Mouse (Mus musculus) fat pad, adult 2 months (tissue): ENCODE data around the gene Ampd1.
"Not testable (repeated sequence)": the region's sequence is repeated elsewhere in the genome, so short reads cannot be mapped to it uniquely, and the experiment has no call there.

Experiments used
- DNase-seq: peaks from one replicate; pipeline ENCODE4 v3.0.0-alpha.2; 2011; ENCODE audit warnings: low read depth, low spot score; ENCODE audit errors: extremely low read depth

The Ampd1 gene

GRCm38 (mm10) chr3:103102454-103103390 lies 28.9 kb downstream of the Ampd1 start, which contains the start of gene Dennd2c:
TSS of gene Dennd2c (plus strand) at chr3:103102604.
- no peak for DNase-seq

- no peak for DNase-seq
These were observed 33.9 kb downstream of the Ampd1 start for GRCm38 (mm10) chr3:103107565-103108240.

- DNase-seq, result no peak
These were observed 38.4 kb downstream of the Ampd1 start for GRCm38 (mm10) chr3:103112216-103112615.

GRCm38 (mm10) chr3:103123636-103124035 lies 49.8 kb downstream of the Ampd1 start:
- peak; percentile 88 for DNase-seq

- DNase-seq, result no peak
These were observed 52.3 kb downstream of the Ampd1 start for GRCm38 (mm10) chr3:103126138-103126537.

- DNase-seq, result no peak
These were observed 53.4 kb downstream of the Ampd1 start for GRCm38 (mm10) chr3:103127177-103127576.

- DNase-seq, result no peak
These were observed 53.9 kb downstream of the Ampd1 start for GRCm38 (mm10) chr3:103127721-103128120.

GRCm38 (mm10) chr3:103128251-103128650 lies 54.4 kb downstream of the Ampd1 start:
- DNase-seq, result no peak

- no peak for DNase-seq
These were observed 55.7 kb downstream of the Ampd1 start for GRCm38 (mm10) chr3:103129367-103130159.

- DNase-seq, result no peak
These were observed 56.5 kb downstream of the Ampd1 start for GRCm38 (mm10) chr3:103130236-103130751.

GRCm38 (mm10) chr3:103133098-103133497 lies 59.3 kb downstream of the Ampd1 start:
- no peak for DNase-seq

- no peak for DNase-seq
These were observed 62.7 kb downstream of the Ampd1 start for GRCm38 (mm10) chr3:103136414-103137077.

- DNase-seq, result no peak
These were observed 65.2 kb downstream of the Ampd1 start for GRCm38 (mm10) chr3:103139047-103139446.

GRCm38 (mm10) chr3:103140095-103140838 lies 66.5 kb downstream of the Ampd1 start:
- not testable (repeated sequence) for DNase-seq

- no peak for DNase-seq
These were observed 67.5 kb downstream of the Ampd1 start for GRCm38 (mm10) chr3:103141287-103141686.

GRCm38 (mm10) chr3:103142366-103142765 lies 68.6 kb downstream of the Ampd1 start:
- DNase-seq, result peak; percentile 77

GRCm38 (mm10) chr3:103145336-103145735 lies 71.5 kb downstream of the Ampd1 start:
- DNase-seq, result no peak

GRCm38 (mm10) chr3:103145791-103146190 lies 72.0 kb downstream of the Ampd1 start:
- no peak for DNase-seq

- no peak for DNase-seq
These were observed 72.7 kb downstream of the Ampd1 start for GRCm38 (mm10) chr3:103146330-103147166.
